Mouse (Mus musculus): ENCODE measurements around the gene H2-Q4. TPM values are rescaled to one million over a fixed set of nuclear protein-coding genes. Genes with fewer than 3 reads are reported as not detected.
A peak's percentile ranks its signal among the peaks of the same experiment; 100 is the strongest.
"Not testable (repeated sequence)": the region's sequence is repeated elsewhere in the genome, so short reads cannot be mapped to it uniquely, and the experiment has no call there.

H2-Q4 gene
- 69.6 and 78.7 TPM in 2 replicates for polyA plus RNA-seq (2012; rRNA removed)

DNA sequence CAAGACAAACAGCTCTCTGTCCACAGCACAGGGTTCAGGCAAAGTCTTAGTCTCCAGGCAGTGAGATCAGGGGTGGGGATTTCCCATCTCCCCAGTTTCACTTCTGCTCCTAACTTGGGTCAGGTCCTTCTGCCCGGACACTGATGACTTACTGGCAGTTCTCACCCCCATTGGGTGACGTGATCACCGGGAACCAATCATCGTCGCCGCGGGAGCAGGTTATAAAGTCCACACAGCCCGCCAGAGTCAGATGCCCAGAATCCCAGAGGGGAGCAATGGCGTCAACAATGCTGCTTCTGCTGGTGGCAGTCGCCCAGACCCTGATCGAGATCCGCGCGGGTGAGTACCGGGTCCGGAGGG, at the start of gene H2-Q4:
H2-Q4 (plus strand) TSS at position 249 of the 360 bp plus-strand sequence.
- DNase-seq (ENCODE audit: low spot score) = peak; percentile 79

DNA sequence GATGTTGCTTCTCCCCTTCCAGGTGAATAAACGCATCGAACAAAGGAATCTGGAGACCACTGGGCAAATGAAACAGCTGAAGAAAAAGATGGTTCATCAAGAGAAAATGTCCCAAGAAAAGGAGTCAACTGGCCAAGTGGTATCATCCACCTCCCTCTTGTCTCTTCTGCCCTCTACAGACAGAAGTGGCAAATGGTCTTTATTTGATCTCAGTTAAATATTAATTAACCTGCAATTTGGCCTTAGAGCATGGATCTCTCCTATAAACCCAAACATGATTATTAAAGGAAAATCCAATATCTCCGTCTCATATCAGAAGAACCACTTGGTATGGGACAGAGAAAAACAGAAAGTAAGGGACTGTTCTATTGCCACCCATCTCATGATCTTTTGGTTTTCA, 49.7 kb upstream of the H2-Q4 start:
- DNase-seq (ENCODE audit: low spot score) = not testable (repeated sequence)

- not testable (repeated sequence) for DNase-seq (ENCODE audit: low spot score)
Measured at GRCm38 (mm10) chr17:35331546-35331945, 47.9 kb upstream of the H2-Q4 start.

DNA sequence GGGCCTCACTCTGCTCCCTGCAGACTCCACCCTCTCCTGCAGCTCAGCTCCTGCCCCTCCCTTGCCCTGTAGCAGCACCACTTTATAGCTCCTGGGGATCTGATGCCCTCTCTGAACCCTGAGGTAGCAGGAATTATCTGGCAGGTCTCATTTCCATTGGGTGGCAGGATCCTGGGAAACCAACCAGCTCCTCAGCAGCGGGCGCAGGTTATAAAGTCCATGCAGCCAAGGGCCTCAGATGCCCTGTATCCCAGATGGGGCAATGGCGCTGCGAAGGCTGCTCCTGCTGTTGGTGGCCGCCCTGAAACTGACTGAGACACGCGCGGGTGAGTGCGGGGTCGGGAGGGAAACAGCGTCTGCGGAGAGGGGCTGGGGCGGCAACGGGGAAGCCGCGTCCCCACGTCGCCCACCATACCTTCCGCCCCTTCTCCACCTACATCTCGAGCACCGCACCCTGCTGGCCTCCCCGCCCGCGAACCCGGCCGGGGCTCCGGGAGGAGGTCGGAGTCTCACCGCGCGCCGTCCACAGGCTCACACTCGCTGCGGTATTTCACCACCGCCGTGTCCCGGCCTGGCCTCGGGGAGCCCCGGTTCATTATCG, 37.2 kb upstream of the H2-Q4 start, which contains the start of gene H2-Q2:
H2-Q2 (plus strand) TSS at position 172 of the 601 bp plus-strand sequence.
- DNase-seq (ENCODE audit: low spot score) = no peak

DNA sequence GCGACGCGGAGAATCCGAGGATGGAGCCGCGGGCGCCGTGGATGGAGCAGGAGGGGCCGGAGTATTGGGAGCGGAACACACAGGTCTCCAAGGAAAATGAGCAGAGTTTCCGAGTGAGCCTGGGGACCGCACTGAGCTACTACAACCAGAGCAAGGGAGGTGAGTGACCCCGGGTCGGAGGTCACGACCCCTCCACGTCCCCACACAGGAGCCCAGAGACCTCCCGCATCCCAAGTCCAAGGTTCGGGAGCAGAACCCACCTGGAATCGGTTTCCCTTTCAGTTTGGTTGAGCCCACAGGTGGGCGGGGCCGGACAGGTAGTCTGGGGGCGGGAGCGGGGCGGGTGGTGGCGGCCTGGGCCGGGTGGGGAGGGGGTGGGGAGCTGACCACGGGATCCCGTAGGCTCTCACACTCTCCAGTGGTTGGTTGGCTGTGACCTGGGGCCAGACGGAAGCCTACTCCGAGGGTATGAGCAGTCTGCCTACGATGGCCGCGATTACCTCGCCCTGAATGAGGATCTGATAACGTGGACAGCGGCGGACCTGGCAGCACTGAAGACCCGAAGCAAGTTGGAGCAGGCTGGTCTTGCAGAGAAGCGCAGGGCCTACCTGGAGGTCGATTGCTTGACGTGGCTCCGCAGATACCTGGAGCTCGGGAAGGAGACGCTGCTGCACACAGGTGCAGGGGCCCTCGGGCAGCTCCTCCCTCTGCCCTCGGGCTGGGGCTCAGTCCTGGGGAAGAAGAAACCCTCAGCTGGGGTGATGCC, 36.5 kb upstream of the H2-Q4 start:
- DNase-seq (ENCODE audit: low spot score) = no peak

GRCm38 (mm10) chr17:35347659-35348058, 31.8 kb upstream of the H2-Q4 start:
- not testable (repeated sequence) for DNase-seq (ENCODE audit: low spot score)

GRCm38 (mm10) chr17:35353275-35353674, 26.1 kb upstream of the H2-Q4 start:
- DNase-seq (ENCODE audit: low spot score) = not testable (repeated sequence)

GRCm38 (mm10) chr17:35354071-35354470, 25.3 kb upstream of the H2-Q4 start:
- no peak for DNase-seq (ENCODE audit: low spot score)

DNA sequence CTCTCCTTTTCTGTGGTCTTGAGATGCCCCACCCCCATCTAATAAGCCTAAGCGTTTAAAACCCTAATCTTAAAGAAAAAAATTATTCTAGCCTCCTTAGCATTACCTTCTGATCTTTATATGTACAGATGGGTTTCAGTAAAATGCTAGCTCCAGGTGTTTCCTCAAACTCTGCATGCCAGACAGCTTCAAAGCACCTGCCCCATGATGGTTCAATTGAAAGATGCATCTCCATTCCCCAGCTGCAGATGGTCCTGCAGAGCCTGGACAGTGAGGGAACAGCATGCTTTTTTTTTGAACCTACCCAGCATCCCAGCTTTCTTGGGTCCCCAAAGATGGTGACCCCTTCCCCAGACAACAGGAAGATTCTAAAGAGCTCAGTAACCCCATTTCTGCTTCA, 22.3 kb upstream of the H2-Q4 start:
- no peak for DNase-seq (ENCODE audit: low spot score)

DNA sequence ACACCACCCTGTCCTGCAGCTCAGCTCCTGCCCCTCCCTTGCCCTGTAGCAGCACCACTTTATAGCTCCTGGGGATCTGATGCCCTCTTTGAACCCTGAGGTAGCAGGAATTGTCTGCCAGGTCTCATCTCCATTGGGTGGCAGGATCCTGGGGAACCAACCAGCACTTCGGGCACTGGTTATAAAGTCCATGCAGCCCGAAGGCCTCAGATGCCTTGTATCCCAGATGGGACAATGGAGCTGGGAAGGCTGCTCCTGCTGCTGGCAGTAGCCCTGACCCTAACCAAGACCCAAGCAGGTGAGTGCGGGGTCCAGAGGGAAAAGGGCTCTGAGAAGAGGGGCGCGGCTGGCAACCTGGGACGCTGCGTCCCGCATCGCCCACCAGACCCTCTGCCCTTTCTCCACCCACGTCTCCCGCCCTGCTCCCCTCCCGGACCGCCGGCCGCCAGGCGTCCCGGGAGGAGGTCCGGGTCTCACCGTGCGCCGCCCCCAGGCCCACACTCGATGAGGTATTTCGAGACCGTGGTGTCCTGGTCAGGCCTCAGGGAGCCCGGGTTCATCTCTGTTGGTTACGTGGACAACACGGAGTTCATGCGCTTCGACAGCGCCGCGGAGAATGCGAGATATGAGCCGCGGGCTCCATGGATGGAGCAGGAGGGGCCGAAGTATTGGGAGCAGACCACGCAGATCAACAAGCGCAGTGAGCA, 20.5 kb upstream of the H2-Q4 start:
- DNase-seq (ENCODE audit: low spot score) = no peak

GRCm38 (mm10) chr17:35359470-35359862, 20.0 kb upstream of the H2-Q4 start:
- no peak for DNase-seq (ENCODE audit: low spot score)

DNA sequence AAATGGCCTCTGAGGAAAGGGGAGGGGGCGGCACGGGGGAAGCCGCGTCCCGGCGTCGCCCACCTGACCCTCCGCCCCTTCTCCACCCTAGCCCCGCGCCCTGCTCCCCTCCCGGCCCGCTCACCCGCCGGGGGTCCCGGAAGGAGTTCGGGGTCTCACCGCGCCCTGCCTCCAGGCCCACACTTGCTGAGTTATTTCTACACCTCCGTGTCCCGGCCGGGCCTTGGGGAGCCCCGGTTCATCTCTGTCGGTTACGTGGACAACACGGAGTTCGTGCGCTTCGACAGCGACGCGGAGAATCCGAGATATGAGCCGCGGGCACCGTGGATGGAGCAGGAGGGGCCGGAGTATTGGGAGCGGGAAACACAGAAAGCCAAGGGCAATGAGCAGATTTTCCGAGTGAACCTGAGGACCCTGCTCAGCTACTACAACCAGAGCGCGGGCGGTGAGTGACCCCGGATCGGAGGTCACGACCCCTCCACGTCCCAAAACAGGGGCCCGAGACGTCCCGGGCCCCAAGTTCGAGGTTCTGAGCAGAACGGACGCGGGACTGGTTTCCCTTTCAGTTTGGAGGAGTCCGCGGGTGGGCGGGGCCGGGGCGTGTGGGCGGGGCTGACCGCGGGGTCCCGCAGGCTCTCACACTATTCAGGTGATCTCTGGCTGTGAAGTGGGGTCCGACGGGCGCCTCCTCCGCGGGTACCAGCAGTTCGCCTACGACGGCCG, 473 bp downstream of the H2-Q4 start:
- peak; percentile 40 for DNase-seq (ENCODE audit: low spot score)

DNA sequence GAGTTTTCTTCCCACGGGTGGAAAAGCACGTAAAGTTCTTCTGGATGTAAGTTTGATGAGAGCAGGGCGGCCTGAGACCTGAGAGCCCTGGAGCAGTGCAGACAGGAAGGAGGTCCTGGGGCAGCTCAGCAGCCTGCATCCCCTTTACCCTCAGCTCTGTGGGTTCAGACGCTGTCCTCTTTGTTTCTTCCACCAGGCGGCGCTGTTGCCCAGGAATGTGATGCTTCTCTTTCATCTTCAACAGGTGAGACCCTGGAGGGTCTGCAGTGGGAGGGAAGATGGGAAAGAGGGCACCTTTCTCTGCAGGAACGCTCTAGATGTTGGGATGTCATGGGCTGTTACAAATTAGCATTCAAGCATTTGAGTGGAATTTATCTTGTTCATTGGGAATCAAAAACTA, 10.4 kb downstream of the H2-Q4 start:
- DNase-seq (ENCODE audit: low spot score) = not testable (repeated sequence)

DNA sequence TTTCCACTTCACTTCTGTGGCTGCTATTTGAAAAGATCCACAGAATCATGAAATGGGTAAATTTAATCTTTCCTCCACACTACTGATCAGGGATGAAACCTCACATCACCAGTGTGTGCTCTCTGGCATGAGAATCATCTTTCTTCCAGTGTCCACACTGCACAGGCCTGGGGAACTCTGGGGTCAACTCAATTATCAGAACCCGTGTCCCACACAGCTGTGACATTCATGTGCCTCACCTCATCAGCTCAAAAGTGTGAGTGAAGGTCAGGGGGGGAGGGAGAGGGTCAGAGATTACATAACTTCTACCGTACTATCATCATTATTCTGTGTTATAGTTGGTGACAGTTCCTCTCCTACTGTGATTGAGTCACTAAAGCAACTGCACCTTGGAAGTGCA, 13.3 kb downstream of the H2-Q4 start:
- not testable (repeated sequence) for DNase-seq (ENCODE audit: low spot score)

DNA sequence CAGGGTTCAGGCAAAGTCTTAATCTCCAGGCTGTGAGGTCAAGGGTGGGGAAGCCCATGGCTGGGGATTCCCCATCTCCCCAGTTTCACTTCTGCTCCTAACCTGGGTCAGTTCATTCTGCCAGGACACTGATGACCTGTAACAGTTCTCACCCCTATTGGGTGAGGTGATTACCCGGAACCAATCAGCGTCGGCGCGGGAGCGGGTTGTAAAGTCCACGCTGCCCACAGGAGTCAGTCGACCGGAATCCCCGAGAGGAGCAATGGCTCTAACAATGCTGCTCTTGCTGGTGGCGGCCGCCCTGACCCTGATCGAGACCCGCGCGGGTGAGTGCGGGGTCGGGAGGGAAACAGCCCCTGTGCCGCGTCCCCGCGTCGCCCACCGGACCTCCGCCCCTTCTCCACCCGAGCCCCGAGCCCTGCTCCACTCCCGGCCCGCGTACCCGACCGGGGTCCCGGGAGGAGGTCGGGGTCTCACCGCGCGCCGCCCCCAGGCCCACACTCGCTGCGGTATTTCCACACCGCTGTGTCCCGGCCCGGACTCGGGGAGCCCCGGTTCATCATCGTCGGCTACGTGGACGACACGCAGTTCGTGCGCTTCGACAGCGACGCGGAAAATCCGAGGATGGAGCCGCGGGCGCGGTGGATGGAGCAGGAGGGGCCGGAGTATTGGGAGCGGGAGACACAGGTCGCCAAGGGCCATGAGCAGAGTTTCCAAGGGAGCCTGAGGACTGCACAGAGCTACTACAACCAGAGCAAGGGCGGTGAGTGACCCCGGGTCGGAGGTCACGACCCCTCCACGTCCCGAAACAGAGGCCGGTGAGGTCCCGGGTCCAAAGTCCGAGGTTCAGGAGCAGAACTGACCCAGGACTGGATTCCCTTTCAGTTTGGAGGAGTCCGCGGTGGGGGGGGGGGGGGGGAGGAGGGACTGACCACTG, 14.7 kb downstream of the H2-Q4 start:
- not testable (repeated sequence) for DNase-seq (ENCODE audit: low spot score)

- not testable (repeated sequence) for DNase-seq (ENCODE audit: low spot score)
Measured at GRCm38 (mm10) chr17:35396956-35397355, 17.5 kb downstream of the H2-Q4 start.

DNA sequence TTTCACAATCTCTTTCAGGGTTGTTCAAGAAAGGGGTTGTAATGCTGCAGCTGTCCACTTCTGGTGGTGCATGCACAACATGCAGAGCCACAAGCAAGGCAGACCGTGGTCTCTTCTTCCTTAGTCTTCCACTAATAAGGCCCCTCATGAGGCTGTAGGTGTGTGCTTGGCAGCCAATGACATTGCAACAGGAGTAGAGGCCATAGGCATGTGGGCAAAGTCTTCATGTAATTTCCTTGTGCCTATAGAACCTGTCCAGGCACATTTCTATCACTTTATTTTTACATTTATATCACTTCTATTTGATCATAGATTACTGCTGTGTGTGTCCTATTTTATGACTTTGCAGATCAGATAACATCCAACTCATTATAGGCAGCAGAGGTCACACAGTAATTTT, 33.6 kb downstream of the H2-Q4 start:
- not testable (repeated sequence) for DNase-seq (ENCODE audit: low spot score)

GRCm38 (mm10) chr17:35415273-35416129, 36.1 kb downstream of the H2-Q4 start:
- DNase-seq (ENCODE audit: low spot score) = not testable (repeated sequence)

GRCm38 (mm10) chr17:35418772-35419171, 39.4 kb downstream of the H2-Q4 start:
- no peak for DNase-seq (ENCODE audit: low spot score)

DNA sequence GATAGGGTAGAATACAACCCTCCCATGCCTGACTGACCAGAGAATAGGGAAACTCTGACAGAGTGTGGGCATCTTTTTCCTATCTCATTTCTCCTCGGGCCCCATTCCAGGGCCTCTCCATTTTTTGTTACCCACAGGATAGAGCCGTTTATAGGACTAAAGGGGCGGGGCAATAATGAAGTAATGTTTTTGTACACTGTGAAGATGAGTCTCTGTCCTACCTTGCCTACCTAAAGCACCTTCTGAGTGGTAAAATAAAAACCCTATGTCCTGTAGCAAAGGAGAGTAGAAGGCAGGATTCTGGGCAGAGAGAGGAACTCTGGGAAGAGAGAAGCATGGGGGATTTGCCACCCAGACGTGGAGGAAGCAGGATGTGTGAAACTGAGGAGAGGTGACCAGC, 40.1 kb downstream of the H2-Q4 start:
- DNase-seq (ENCODE audit: low spot score) = not testable (repeated sequence)

Data from urinary bladder, adult 2 months (tissue).